9 mouse cellular contexts compared by ENCODE assay signal in the genomic region with DNA sequence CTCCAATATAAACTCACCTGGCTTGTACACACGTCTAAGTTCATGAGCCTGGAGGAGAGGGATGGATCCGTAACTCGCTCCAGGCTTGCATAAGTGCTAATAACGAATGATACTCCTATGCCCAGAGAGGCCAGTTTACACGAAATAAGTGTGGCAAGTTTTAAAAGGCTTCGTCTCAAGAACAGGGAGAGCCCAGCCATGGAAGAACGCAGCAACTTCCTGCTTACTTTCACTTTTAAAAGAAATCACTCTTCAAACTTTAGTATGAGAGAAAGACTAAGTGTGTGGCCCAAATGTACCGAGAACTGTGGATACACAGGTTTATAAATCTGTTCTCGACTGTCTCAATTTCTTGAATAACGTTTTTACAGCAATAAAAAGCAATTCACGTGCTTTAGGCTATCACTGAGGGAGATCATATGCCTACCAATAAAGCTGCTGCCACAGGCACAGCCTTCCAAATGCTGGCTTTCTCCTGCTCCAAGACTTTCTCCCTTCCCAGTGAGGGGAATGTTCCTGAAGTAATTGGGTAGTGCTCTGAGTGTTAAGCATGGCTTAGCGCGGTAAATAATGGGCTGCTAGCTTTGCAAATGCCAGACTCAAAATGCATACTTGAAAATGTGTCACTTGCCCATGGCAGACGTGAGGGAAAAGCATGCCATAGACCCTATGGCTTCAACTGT. TPM values are rescaled to one million over a fixed set of nuclear protein-coding genes. Genes with fewer than 3 reads are reported as not detected.
A peak's percentile ranks its signal among the peaks of the same experiment; 100 is the strongest.
DNase-seq lines count a peak whose midpoint lies in the region; ATAC-seq lines count a peak whose summit lies in the region.
"Had no signal": no experiment of that assay in that cellular context is flagged by ENCODE, and none has a peak within 500 bp of the region (broad histone marks: within the 10 kb centered on the region; RNA-seq: fewer than 3 reads in every experiment).

No protein-coding gene starts in this region.

- no peak for ATAC-seq in heart, embryonic 11.5 days (replicated peaks; ENCODE audit: insufficient number of reproducible peaks, low FRiP score, low TSS enrichment)
- ATAC-seq in megakaryocyte, adult 5-6 weeks (ENCODE audit: poor library complexity, severe bottlenecking) = no peak
- no peak for ATAC-seq in intestine, embryonic 14.5 days (replicated peaks; ENCODE audit: low FRiP score, low TSS enrichment, low read depth)
- no peak for ATAC-seq in stomach, embryonic 15.5 days (ENCODE audit: insufficient read depth, low FRiP score, low read depth)

- no peaks in the 10 kb centered on the region for H3K9me3 ChIP-seq in heart, embryonic 11.5 days (replicated peaks; ENCODE audit: control insufficient read depth, low read length)
- no peaks in the 10 kb centered on the region for H3K9me3 ChIP-seq in megakaryocyte, embryonic 14.5 days
- no peaks in the 10 kb centered on the region for H3K9me3 ChIP-seq in intestine, embryonic 14.5 days (ENCODE audit: control insufficient read depth, low read length)
- no peaks in the 10 kb centered on the region for H3K9me3 ChIP-seq in stomach, embryonic 15.5 days

- H3K4me2 ChIP-seq in heart, embryonic 11.5 days = no peak overlapping the region
- peak overlapping the region; percentile 39 for H3K4me2 ChIP-seq in intestine, embryonic 14.5 days (ENCODE audit: low read length)
- peak overlapping the region; percentile 41 for H3K4me2 ChIP-seq in stomach, embryonic 15.5 days

- no peaks in the 10 kb centered on the region for H3K36me3 ChIP-seq in heart, embryonic 11.5 days (ENCODE audit: control insufficient read depth, insufficient read depth, low read length)
- H3K36me3 ChIP-seq in megakaryocyte, embryonic 14.5 days (replicated peaks; ENCODE audit: low read length) = peaks cover 51% of the 10 kb centered on the region
- no peaks in the 10 kb centered on the region for H3K36me3 ChIP-seq in intestine, embryonic 14.5 days (ENCODE audit: control insufficient read depth, insufficient read depth, low read length)
- no peaks in the 10 kb centered on the region for H3K36me3 ChIP-seq in stomach, embryonic 15.5 days

- peaks cover 12% of the 10 kb centered on the region for H3K4me1 ChIP-seq in heart, embryonic 11.5 days (ENCODE audit: control insufficient read depth, insufficient read depth, low read length)
- peaks cover 68% of the 10 kb centered on the region for H3K4me1 ChIP-seq in megakaryocyte, embryonic 14.5 days
- peaks cover 14% of the 10 kb centered on the region; the same call in 1 of the 2 replicates for H3K4me1 ChIP-seq in intestine, embryonic 14.5 days (replicated peaks; ENCODE audit: control insufficient read depth, insufficient read depth, low read length)
- H3K4me1 ChIP-seq in stomach, embryonic 15.5 days = no peaks in the 10 kb centered on the region

- 77% methylated on average over 14 of the region's 14 CpGs for WGBS in heart, embryonic 11.5 days (ENCODE audit: insufficient replicate concordance)
- 44% methylated on average over 14 of the region's 14 CpGs for WGBS in intestine, embryonic 14.5 days
- 49% methylated on average over 14 of the region's 14 CpGs for WGBS in stomach, embryonic 15.5 days

- no peak overlapping the region for H3K4me3 ChIP-seq in heart, embryonic 11.5 days (ENCODE audit: low read depth, low read length)
- H3K4me3 ChIP-seq in megakaryocyte, embryonic 14.5 days (replicated peaks) = peak overlapping the region; percentile 62
- H3K4me3 ChIP-seq in intestine, embryonic 14.5 days (ENCODE audit: low read depth, low read length) = peak overlapping the region; percentile 10; the same call in 1 of the 2 replicates
- peak overlapping the region; percentile 5; the same call in 1 of the 2 replicates for H3K4me3 ChIP-seq in stomach, embryonic 15.5 days (replicated peaks)

- no peaks in the 10 kb centered on the region for H3K27me3 ChIP-seq in heart, embryonic 11.5 days (ENCODE audit: control insufficient read depth, insufficient read depth, low read length)
- H3K27me3 ChIP-seq in megakaryocyte, embryonic 14.5 days (replicated peaks) = no peaks in the 10 kb centered on the region
- H3K27me3 ChIP-seq in intestine, embryonic 14.5 days (replicated peaks; ENCODE audit: control insufficient read depth, insufficient read depth, low read length) = no peaks in the 10 kb centered on the region
- no peaks in the 10 kb centered on the region for H3K27me3 ChIP-seq in stomach, embryonic 15.5 days (replicated peaks)

- H3K9ac ChIP-seq in heart, embryonic 11.5 days (ENCODE audit: low read depth, low read length) = no peak overlapping the region
- H3K9ac ChIP-seq in intestine, embryonic 14.5 days (ENCODE audit: low read length) = 0 out of 2 replicates have a peak overlapping the region, but pooled peaks have one; percentile 23
- H3K9ac ChIP-seq in stomach, embryonic 15.5 days = no peak overlapping the region

- DNase-seq in heart, adult 18-20 months = peak; percentile 13 to 34
- no peak for DNase-seq in intestine, embryonic 14.5 days (ENCODE audit: low spot score)
- DNase-seq in adrenal gland, adult 8-10 months = no peak
- no peak for DNase-seq in spleen, postnatal 36 days (ENCODE audit: low spot score in 2 of 2)
- DNase-seq: cerebellum, adult 8-10 months had no signal

- no peak overlapping the region for H3K27ac ChIP-seq in heart, embryonic 11.5 days (ENCODE audit: low read depth, low read length)
- H3K27ac ChIP-seq in intestine, embryonic 14.5 days (ENCODE audit: low read depth) = peak overlapping the region; percentile 12; the same call in 1 of the 2 replicates
- peak overlapping the region; percentile 2 for H3K27ac ChIP-seq in stomach, embryonic 15.5 days

RNA-seq across cellular contexts. Expression of gene Serpine2, which starts 36.9 kb away (rescaled TPM):
- total RNA-seq in heart, adult 18-20 months (2021) = 10 to 100 TPM; 20.7 to 29.5 TPM
- 165 and 182 TPM in 2 replicates for polyA plus RNA-seq in heart, embryonic 11.5 days (2014; fragmentation: Nextera tagmentation; extraction: Ambion mirVana)
- polyA plus RNA-seq in megakaryocyte, embryonic 14.5 days (2012; ENCODE audit: insufficient read depth, low replicate concordance) = 38.8 and 48.3 TPM in 2 replicates
- 3.3 and 8.2 TPM in 2 replicates for total RNA-seq in megakaryocyte, adult 5-6 weeks (2015)
- 3.1 and 6.4 TPM in 2 replicates for total RNA-seq in megakaryocyte, adult 5-6 weeks (2017)
- polyA plus RNA-seq in intestine, embryonic 14.5 days (2014; fragmentation: Nextera tagmentation; extraction: Ambion mirVana) = 112 and 136 TPM in 2 replicates
- polyA plus RNA-seq in stomach, embryonic 15.5 days (2015; fragmentation: Nextera tagmentation; extraction: Ambion mirVana) = 99.0 and 105 TPM in 2 replicates
- 10 to 100 TPM; 12.5 to 24.0 (median 16.7) TPM for total RNA-seq in adrenal gland, adult 8-10 months (2022)

RNA-seq across cellular contexts. Expression of gene Wdfy1, which starts 48.1 kb away (rescaled TPM):
- 10 to 100 TPM; 11.7 to 16.7 TPM for total RNA-seq in heart, adult 18-20 months (2021)
- polyA plus RNA-seq in heart, embryonic 11.5 days (2014; fragmentation: Nextera tagmentation; extraction: Ambion mirVana) = 23.7 and 24.5 TPM in 2 replicates
- polyA plus RNA-seq in megakaryocyte, embryonic 14.5 days (2012; ENCODE audit: insufficient read depth, low replicate concordance) = 92.7 and 98.6 TPM in 2 replicates
- total RNA-seq in megakaryocyte, adult 5-6 weeks (2015) = 18.4 and 21.0 TPM in 2 replicates
- 9.0 and 19.3 TPM in 2 replicates for total RNA-seq in megakaryocyte, adult 5-6 weeks (2017)
- 36.8 and 39.4 TPM in 2 replicates for polyA plus RNA-seq in intestine, embryonic 14.5 days (2014; fragmentation: Nextera tagmentation; extraction: Ambion mirVana)
- polyA plus RNA-seq in stomach, embryonic 15.5 days (2015; fragmentation: Nextera tagmentation; extraction: Ambion mirVana) = 32.8 and 36.8 TPM in 2 replicates
- 10 to 100 TPM; 49.9 to 67.8 (median 54.9) TPM for total RNA-seq in adrenal gland, adult 8-10 months (2022)

RNA-seq across cellular contexts. Expression of gene Mrpl44, which starts 48.3 kb away (rescaled TPM):
- total RNA-seq in heart, adult 18-20 months (2021) = 10 to 100 TPM; 73.6 to 75.9 TPM
- 45.3 and 49.0 TPM in 2 replicates for polyA plus RNA-seq in heart, embryonic 11.5 days (2014; fragmentation: Nextera tagmentation; extraction: Ambion mirVana)
- polyA plus RNA-seq in megakaryocyte, embryonic 14.5 days (2012; ENCODE audit: insufficient read depth, low replicate concordance) = 23.6 and 32.1 TPM in 2 replicates
- total RNA-seq in megakaryocyte, adult 5-6 weeks (2015) = 18.6 and 23.2 TPM in 2 replicates
- 15.4 and 20.3 TPM in 2 replicates for total RNA-seq in megakaryocyte, adult 5-6 weeks (2017)
- 51.1 and 52.9 TPM in 2 replicates for polyA plus RNA-seq in intestine, embryonic 14.5 days (2014; fragmentation: Nextera tagmentation; extraction: Ambion mirVana)
- 50.4 and 51.3 TPM in 2 replicates for polyA plus RNA-seq in stomach, embryonic 15.5 days (2015; fragmentation: Nextera tagmentation; extraction: Ambion mirVana)
- 10 to 100 TPM; 47.6 to 68.9 (median 55.5) TPM for total RNA-seq in adrenal gland, adult 8-10 months (2022)

Comparison
In these comparisons a context has a peak if more than half of its experiments do, and no peak if none do; other contexts are left out.
1. DNase-seq: peak in heart, adult 18-20 months (2 of 2); none in intestine, embryonic 14.5 days (single experiment), adrenal gland, adult 8-10 months (single experiment) and spleen, postnatal 36 days (0 of 2).